Mouse (Mus musculus) neutrophil, adult 65 days (primary cell): Measurements from ENCODE around the gene Ostf1. TPM values are rescaled to one million over a fixed set of nuclear protein-coding genes. Genes with fewer than 3 reads are reported as not detected.

Source experiments
- total RNA-seq: library from RNA; stranded (reverse); gene quantifications from 2 replicates; pipeline ENCODE4 v1.2.4, GENCODE M21; 2023

Ostf1 gene
- total RNA-seq: 356 and 398 TPM in 2 replicates

GRCm38 (mm10) chr19:18631644-18632219 lies at the start of gene Ostf1, which contains the start of gene Nmrk1:
Gene Ostf1 (minus strand): TSS chr19:18631823.
Gene Nmrk1 (plus strand): TSS chr19:18631950.

DNA sequence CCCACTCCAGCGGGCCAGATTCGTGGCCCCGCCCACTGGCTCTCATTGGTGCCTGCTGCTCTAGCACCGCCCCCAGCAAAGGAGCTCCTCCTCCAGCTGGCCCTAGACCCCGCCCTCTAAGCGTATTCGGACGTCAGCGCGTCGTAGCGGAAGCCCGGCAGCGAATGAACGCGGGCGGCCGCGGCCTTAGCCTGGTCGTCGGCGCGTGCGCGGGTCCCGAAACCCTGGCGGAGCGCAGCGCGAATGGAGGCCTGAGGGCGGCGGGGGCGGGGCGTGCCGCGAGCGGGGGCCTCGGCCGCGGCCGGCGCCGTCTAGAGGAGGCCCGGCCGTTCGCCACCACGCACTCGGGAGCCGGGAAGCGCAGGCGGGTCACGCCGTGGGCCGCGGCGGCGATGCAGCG lies 39.0 kb upstream of the Ostf1 start, which contains the start of gene Carnmt1:
TSS of gene Carnmt1 (plus strand) at position 157 of the 400 bp plus-strand sequence.

Other genes starting within 250 kb of the Ostf1 start
- 17.7 and 21.5 TPM in 2 replicates for gene Nmrk1, start 127 bp upstream of the Ostf1 start, total RNA-seq
- 3.3 and 4.1 TPM in 2 replicates for gene Carnmt1, start 38.9 kb upstream of the Ostf1 start, total RNA-seq
- gene D030056L22Rik, start 81.4 kb upstream of the Ostf1 start, total RNA-seq: 4.9 and 6.3 TPM in 2 replicates
- gene Trpm6, start 118.2 kb upstream of the Ostf1 start, total RNA-seq: not detected in 2 replicates